Mouse (Mus musculus) limb, embryonic 11.5 days (tissue): ENCODE results near the gene Zbtb7b. TPM values are rescaled to one million over a fixed set of nuclear protein-coding genes. Genes with fewer than 3 reads are reported as not detected.

Experiments used
- ATAC-seq: fragments of 200-750 bp; cut with Nextera tagmentation; 2 replicates; pipeline ENCODE4 v1.8.0; 2017; ENCODE audit warnings: low read depth; ENCODE audit not compliant: insufficient number of reproducible peaks, low FRiP score, low TSS enrichment
- DNase-seq: peaks from one replicate; pipeline ENCODE4 v3.0.0-alpha.2; 2015; ENCODE audit warnings: low spot score
- H3K27ac ChIP-seq: fragments of 300-500 bp; sonication (generic); replicated peaks from 2 replicates; pipeline ENCODE4 v1.5.1; 2014; ENCODE audit warnings: low read depth, mild to moderate bottlenecking, low read length
- H3K27me3 ChIP-seq: fragments of 300-500 bp; sonication (generic); 2 replicates; pipeline ENCODE4 v1.6.1; 2014; ENCODE audit warnings: mild to moderate bottlenecking, low read length, mixed read lengths; ENCODE audit not compliant: control insufficient read depth, insufficient read depth
- H3K36me3 ChIP-seq: fragments of 300-500 bp; sonication (generic); 2 replicates; pipeline ENCODE4 v1.6.1; 2014; ENCODE audit warnings: mild to moderate bottlenecking, low read length, moderate library complexity, mixed read lengths; ENCODE audit not compliant: control insufficient read depth, insufficient read depth
- H3K4me1 ChIP-seq: fragments of 300-500 bp; sonication (generic); 2 replicates; pipeline ENCODE4 v1.6.1; 2014; ENCODE audit warnings: low read length, mixed read lengths; ENCODE audit not compliant: control insufficient read depth, insufficient read depth
- H3K4me2 ChIP-seq: fragments of 300-500 bp; sonication (generic); 2 replicates; pipeline ENCODE4 v1.6.1; 2014; ENCODE audit warnings: low read depth, mild to moderate bottlenecking, moderate library complexity; ENCODE audit not compliant: severe bottlenecking
- H3K4me3 ChIP-seq: fragments of 300-500 bp; sonication (generic); 2 replicates; pipeline ENCODE4 v1.5.1; 2014; ENCODE audit warnings: low read depth, low read length
- H3K9ac ChIP-seq: fragments of 300-500 bp; sonication (generic); 2 replicates; pipeline ENCODE4 v1.6.1; 2014; ENCODE audit warnings: mild to moderate bottlenecking, low read length
- H3K9me3 ChIP-seq: fragments of 300-500 bp; sonication (generic); 2 replicates; pipeline ENCODE4 v1.6.1; 2016; ENCODE audit warnings: low read length; ENCODE audit not compliant: control insufficient read depth
- WGBS: fragments of 180-500 bp; shearing (Covaris S2); extraction: QIAGEN DNeasy Blood & Tissue Kit; methylation state at CpG from one replicate; pipeline ENCODE4 v1.1.7; 2014; 5-methylcytosine and 5-hydroxymethylcytosine counted together
- polyA plus RNA-seq: library from polyadenylated mRNA; unstranded; fragments of >200 nt; fragmentation: Nextera tagmentation; extraction: Ambion mirVana; gene quantifications from 2 replicates; pipeline ENCODE4 v1.2.1, GENCODE M21; 2014

Zbtb7b gene
- polyA plus RNA-seq, 1 experiment from 2014 or later, result 0.41 TPM

- peak; percentile 91 for DNase-seq
- peak within 1 kb of the TSS; percentile 48 for H3K4me3 ChIP-seq
- H3K4me1 ChIP-seq, result peaks cover 11% of the 10 kb centered on the region; the same call in 1 of the 2 replicates
- WGBS, result 1% methylated on average over 59 of the region's 59 CpGs
- H3K9me3 ChIP-seq, result no peaks in the 10 kb centered on the region
- peak within 1 kb of the TSS; percentile 61 for H3K9ac ChIP-seq
- H3K27me3 ChIP-seq, result 0 out of 2 replicates have a peak, but pooled peaks cover 3% of the 10 kb centered on the region
- peak within 1 kb of the TSS; percentile 96 for H3K4me2 ChIP-seq
- H3K36me3 ChIP-seq, result peaks cover 5% of the 10 kb centered on the region; the same call in 1 of the 2 replicates
- H3K27ac ChIP-seq, result no peak within 1 kb of the TSS
- ATAC-seq, result peak; percentile 84
These were observed 44.6 kb downstream of the Zbtb7b start, which contains the start of gene Adam15 for GRCm38 (mm10) chr3:89349869-89350501. Adam15 (minus strand) TSS chr3:89349996.

GRCm38 (mm10) chr3:89348911-89349868 lies 45.4 kb downstream of the Zbtb7b start:
- ATAC-seq (peak; percentile 14; the same call in 1 of the 2 replicates), DNase-seq (peak; percentile 34)
- Histone ChIP-seq H3K27me3 (0 out of 2 replicates have a peak, but pooled peaks cover 3% of the 10 kb centered on the region), H3K36me3 (peaks cover 5% of the 10 kb centered on the region; the same call in 1 of the 2 replicates), H3K9me3 (no peaks in the 10 kb centered on the region), H3K27ac (no peak overlapping the region), H3K4me3 (peak overlapping the region; percentile 48), H3K9ac (peak overlapping the region; percentile 61), H3K4me2 (peak overlapping the region; percentile 96), H3K4me1 (peaks cover 11% of the 10 kb centered on the region; the same call in 1 of the 2 replicates)
- 2% methylated on average over 38 of the region's 38 CpGs for WGBS

- H3K27me3 ChIP-seq, result 0 out of 2 replicates have a peak, but pooled peaks cover 3% of the 10 kb centered on the region
- ATAC-seq, result no peak
- no peak for DNase-seq
- H3K9ac ChIP-seq, result no peak overlapping the region
- no peak overlapping the region for H3K4me2 ChIP-seq
- H3K36me3 ChIP-seq, result peaks cover 5% of the 10 kb centered on the region; the same call in 1 of the 2 replicates
- no peaks in the 10 kb centered on the region for H3K9me3 ChIP-seq
- H3K4me1 ChIP-seq, result peaks cover 11% of the 10 kb centered on the region; the same call in 1 of the 2 replicates
- WGBS, result 68% methylated on average over 1 of the region's 1 CpGs
- no peak overlapping the region for H3K27ac ChIP-seq
- H3K4me3 ChIP-seq, result no peak overlapping the region
These were observed 46.7 kb downstream of the Zbtb7b start for GRCm38 (mm10) chr3:89347916-89348315.

- Histone ChIP-seq H3K9ac (peak overlapping the region; percentile 2; the same call in 1 of the 2 replicates), H3K36me3 (peaks cover 5% of the 10 kb centered on the region; the same call in 1 of the 2 replicates), H3K27ac (no peak overlapping the region), H3K27me3 (0 out of 2 replicates have a peak, but pooled peaks cover 3% of the 10 kb centered on the region), H3K4me1 (peaks cover 11% of the 10 kb centered on the region; the same call in 1 of the 2 replicates), H3K4me3 (no peak overlapping the region), H3K9me3 (no peaks in the 10 kb centered on the region), H3K4me2 (no peak overlapping the region)
- WGBS, result 87% methylated on average over 10 of the region's 10 CpGs
- no peak for DNase-seq
- ATAC-seq, result no peak
These were observed 47.6 kb downstream of the Zbtb7b start for GRCm38 (mm10) chr3:89346815-89347540.

GRCm38 (mm10) chr3:89343279-89343678 lies 51.3 kb downstream of the Zbtb7b start:
- WGBS, result 95% methylated on average over 7 of the region's 7 CpGs
- H3K9ac ChIP-seq, result no peak overlapping the region
- peaks cover 12% of the 10 kb centered on the region; the same call in 1 of the 2 replicates for H3K4me1 ChIP-seq
- no peaks in the 10 kb centered on the region for H3K9me3 ChIP-seq
- H3K4me2 ChIP-seq, result no peak overlapping the region
- H3K27ac ChIP-seq, result no peak overlapping the region
- peaks cover 5% of the 10 kb centered on the region; the same call in 1 of the 2 replicates for H3K36me3 ChIP-seq
- DNase-seq (no peak), ATAC-seq (no peak)
- H3K27me3 ChIP-seq, result no peaks in the 10 kb centered on the region
- no peak overlapping the region for H3K4me3 ChIP-seq

GRCm38 (mm10) chr3:89341794-89342193 lies 52.8 kb downstream of the Zbtb7b start:
- no peak overlapping the region for H3K9ac ChIP-seq
- no peak for ATAC-seq
- 91% methylated on average over 4 of the region's 4 CpGs for WGBS

GRCm38 (mm10) chr3:89340465-89340864 lies 54.1 kb downstream of the Zbtb7b start:
- ATAC-seq (no peak), DNase-seq (peak; percentile 95)
- peak overlapping the region; percentile 23 for H3K4me3 ChIP-seq
- H3K27me3 ChIP-seq, result no peaks in the 10 kb centered on the region
- no peak overlapping the region for H3K9ac ChIP-seq
- no peaks in the 10 kb centered on the region for H3K36me3 ChIP-seq
- H3K4me1 ChIP-seq, result peaks cover 26% of the 10 kb centered on the region
- 3% methylated on average over 11 of the region's 11 CpGs for WGBS
- no peaks in the 10 kb centered on the region for H3K9me3 ChIP-seq
- H3K27ac ChIP-seq, result no peak overlapping the region
- peak overlapping the region; percentile 57 for H3K4me2 ChIP-seq

More at GRCm38 (mm10) chr3:89341794-89342193, 52.8 kb downstream of the Zbtb7b start:
- Histone ChIP-seq H3K4me1 (peaks cover 14% of the 10 kb centered on the region), H3K4me2 (no peak overlapping the region), H3K4me3 (no peak overlapping the region), H3K9me3 (no peaks in the 10 kb centered on the region), H3K27me3 (no peaks in the 10 kb centered on the region), H3K36me3 (peaks cover 3% of the 10 kb centered on the region; the same call in 1 of the 2 replicates), H3K27ac (no peak overlapping the region)
- no peak for DNase-seq
